Mouse (Mus musculus) myocyte (in vitro differentiated cells): ENCODE measurements around the gene Nid1. TPM values are rescaled to one million over a fixed set of nuclear protein-coding genes. Genes with fewer than 3 reads are reported as not detected.

ENCODE experiments used
- H3K27me3 ChIP-seq: one replicate; pipeline ENCODE4 v1.6.1; 2011; ENCODE audit not compliant: control insufficient read depth, insufficient read depth, insufficient read length
- H3K36me3 ChIP-seq: one replicate; pipeline ENCODE4 v1.6.1; 2011; ENCODE audit not compliant: control insufficient read depth, insufficient read depth
- H3K4me2 ChIP-seq: one replicate; pipeline ENCODE4 v1.6.1; 2011; ENCODE audit warnings: low read depth, control low read depth
- H3K4me3 ChIP-seq: one replicate; pipeline ENCODE4 v1.5.1; 2011; ENCODE audit warnings: mild to moderate bottlenecking, control low read depth, moderate library complexity
- H3K79me2 ChIP-seq: one replicate; pipeline ENCODE4 v1.6.1; 2011; ENCODE audit not compliant: control insufficient read depth, insufficient read depth
- H3ac ChIP-seq: one replicate; pipeline ENCODE4 v1.6.1; 2011; ENCODE audit not compliant: control insufficient read depth, insufficient read length
- CEBPB ChIP-seq: IDR thresholded peaks from 2 replicates; pipeline ENCODE4 v1.6.1; 2011; ENCODE audit warnings: mild to moderate bottlenecking, moderate library complexity; ENCODE audit not compliant: poor library complexity, insufficient read depth, severe bottlenecking
- E2F4 ChIP-seq: IDR thresholded peaks from one replicate; pipeline ENCODE4 v1.6.1; 2011; ENCODE audit warnings: mild to moderate bottlenecking, control low read depth, moderate library complexity; ENCODE audit not compliant: insufficient read depth
- MAX ChIP-seq: IDR thresholded peaks from one replicate; pipeline ENCODE4 v1.6.1; 2011; ENCODE audit warnings: low read depth, mild to moderate bottlenecking, control low read depth
- MYOD1 ChIP-seq, 3 experiments: IDR thresholded peaks; one replicate each; pipeline ENCODE4 v1.6.1; 2011; ENCODE audit warnings: control low read depth in 2 of 3, low read depth in 2 of 3, mild to moderate bottlenecking in 2 of 3, moderate library complexity in 1 of 3; ENCODE audit not compliant: insufficient read length in 2 of 3, control insufficient read depth in 1 of 3
- MYOG ChIP-seq, 3 experiments: IDR thresholded peaks; one replicate each; pipeline ENCODE4 v1.6.1; 2011; ENCODE audit warnings: control low read depth in 2 of 3, low read depth in 2 of 3, mild to moderate bottlenecking in 2 of 3; ENCODE audit not compliant: insufficient read length in 2 of 3, control insufficient read depth in 1 of 3, insufficient read depth in 1 of 3
- POLR2A ChIP-seq: IDR thresholded peaks from one replicate; pipeline ENCODE4 v1.6.1; 2011; ENCODE audit warnings: low read depth, mild to moderate bottlenecking, control low read depth, moderate library complexity; ENCODE audit not compliant: insufficient read length
- POLR2AphosphoS2 ChIP-seq: IDR thresholded peaks from one replicate; pipeline ENCODE4 v1.6.1; 2011; ENCODE audit warnings: low read depth, control low read depth; ENCODE audit not compliant: insufficient read length
- REST ChIP-seq: IDR thresholded peaks from one replicate; pipeline ENCODE4 v1.6.1; 2011; ENCODE audit warnings: mild to moderate bottlenecking, control low read depth, moderate library complexity; ENCODE audit not compliant: insufficient read depth, insufficient read length
- SRF ChIP-seq: IDR thresholded peaks from one replicate; pipeline ENCODE4 v1.6.1; 2011; ENCODE audit warnings: low read depth; ENCODE audit not compliant: control insufficient read depth, insufficient read length
- TCF12 ChIP-seq: IDR thresholded peaks from one replicate; pipeline ENCODE4 v1.6.1; 2011; ENCODE audit warnings: mild to moderate bottlenecking, control low read depth; ENCODE audit not compliant: poor library complexity, insufficient read depth, severe bottlenecking
- TCF3 ChIP-seq: IDR thresholded peaks from one replicate; pipeline ENCODE4 v1.6.1; 2011; ENCODE audit warnings: low read depth, control low read depth; ENCODE audit not compliant: insufficient read length
- USF1 ChIP-seq: IDR thresholded peaks from one replicate; pipeline ENCODE4 v1.6.1; 2011; ENCODE audit warnings: low read depth, mild to moderate bottlenecking, control low read depth, moderate library complexity
- polyA plus RNA-seq: library from polyadenylated mRNA; unstranded; fragments of >200 nt; fragmentation: generic; extraction: Trizol; gene quantifications from one replicate; pipeline ENCODE4 v1.2.1, GENCODE M21; 2012; ENCODE audit warnings: missing spikeins

The Nid1 gene
- polyA plus RNA-seq, 1 experiment = 52.1 TPM

GRCm38 (mm10) chr13:13525205-13525604 lies 87.9 kb downstream of the Nid1 start:
- no peak overlapping the region for H3ac ChIP-seq
- no peak overlapping the region for H3K4me2 ChIP-seq
- H3K79me2 ChIP-seq = no peaks in the 10 kb centered on the region
- no peaks in the 10 kb centered on the region for H3K27me3 ChIP-seq
- no peaks in the 10 kb centered on the region for H3K36me3 ChIP-seq
- no peak overlapping the region for H3K4me3 ChIP-seq
- TF ChIP-seq TCF3 (no peak), POLR2A (no peak), POLR2AphosphoS2 (no peak)

GRCm38 (mm10) chr13:13525877-13526276 lies 88.5 kb downstream of the Nid1 start:
- TF ChIP-seq MYOD1 (IDR thresholded peaks at IDR 0.05; ENCODE audit: control insufficient read depth in 1 of 3, insufficient read length in 2 of 3, low read depth in 2 of 3) (no peak), POLR2AphosphoS2 (no peak), MAX (no peak), SRF (no peak), TCF3 (no peak), CEBPB (no peak), POLR2A (no peak), TCF12 (no peak)

GRCm38 (mm10) chr13:13529115-13529542 lies 91.8 kb downstream of the Nid1 start:
- Histone ChIP-seq H3ac (no peak overlapping the region), H3K27me3 (no peaks in the 10 kb centered on the region), H3K36me3 (no peaks in the 10 kb centered on the region), H3K4me3 (no peak overlapping the region), H3K4me2 (peak overlapping the region; percentile 55), H3K79me2 (no peaks in the 10 kb centered on the region)
- TF ChIP-seq CEBPB = peak; percentile 75
- no peak for TF ChIP-seq TCF12
- no peak for TF ChIP-seq SRF

More at GRCm38 (mm10) chr13:13525877-13526276, 88.5 kb downstream of the Nid1 start:
- Histone ChIP-seq H3K4me2 (no peak overlapping the region), H3K36me3 (no peaks in the 10 kb centered on the region), H3ac (no peak overlapping the region), H3K79me2 (no peaks in the 10 kb centered on the region), H3K4me3 (no peak overlapping the region), H3K27me3 (no peaks in the 10 kb centered on the region)

GRCm38 (mm10) chr13:13530913-13531312 lies 93.6 kb downstream of the Nid1 start:
- TF ChIP-seq SRF = no peak
- TF ChIP-seq CEBPB = no peak
- TF ChIP-seq POLR2AphosphoS2 = no peak
- TF ChIP-seq E2F4 = no peak
- no peak for TF ChIP-seq USF1
- TF ChIP-seq TCF3 = no peak
- TF ChIP-seq REST = no peak
- TF ChIP-seq MAX = no peak
- TF ChIP-seq POLR2A = no peak
- TF ChIP-seq TCF12 = no peak
- no peak for TF ChIP-seq MYOG (IDR thresholded peaks at IDR 0.05; ENCODE audit: control insufficient read depth in 1 of 3, insufficient read depth in 1 of 3, insufficient read length in 2 of 3, low read depth in 2 of 3)
- TF ChIP-seq MYOD1 (IDR thresholded peaks at IDR 0.05; ENCODE audit: control insufficient read depth in 1 of 3, insufficient read length in 2 of 3, low read depth in 2 of 3) = no peak
- no peaks in the 10 kb centered on the region for H3K27me3 ChIP-seq
- no peak overlapping the region for H3K4me3 ChIP-seq
- no peak overlapping the region for H3K4me2 ChIP-seq
- no peaks in the 10 kb centered on the region for H3K36me3 ChIP-seq
- no peak overlapping the region for H3ac ChIP-seq
- no peaks in the 10 kb centered on the region for H3K79me2 ChIP-seq

- H3K79me2 ChIP-seq = no peaks in the 10 kb centered on the region
- no peak overlapping the region for H3K4me3 ChIP-seq
Observed at GRCm38 (mm10) chr13:13531923-13532322, 94.6 kb downstream of the Nid1 start.

More at GRCm38 (mm10) chr13:13531923-13532322, 94.6 kb downstream of the Nid1 start:
- Histone ChIP-seq H3K27me3 (no peaks in the 10 kb centered on the region), H3K4me2 (no peak overlapping the region), H3ac (no peak overlapping the region), H3K36me3 (no peaks in the 10 kb centered on the region)
- TF ChIP-seq CEBPB (no peak), TCF3 (no peak), POLR2A (no peak), POLR2AphosphoS2 (no peak), SRF (no peak), MAX (no peak)
